Mouse (Mus musculus) yolk sac, embryonic 10.5 days (tissue): ENCODE measurements around the gene Adgre5.

Source experiments
- DNase-seq: peaks from one replicate; pipeline ENCODE4 v3.0.0-alpha.2; 2017; ENCODE audit warnings: low spot score

Gene Adgre5

GRCm38 (mm10) chr8:83684517-83684916 is 56.6 kb downstream of the Adgre5 start:
- DNase-seq = no peak

- peak; percentile 68 for DNase-seq
These were observed 60.0 kb downstream of the Adgre5 start for GRCm38 (mm10) chr8:83681099-83681498.

GRCm38 (mm10) chr8:83680603-83681002 is 60.5 kb downstream of the Adgre5 start:
- no peak for DNase-seq

- no peak for DNase-seq
These were observed 61.3 kb downstream of the Adgre5 start for GRCm38 (mm10) chr8:83679866-83680265.

GRCm38 (mm10) chr8:83674497-83674896 is 66.6 kb downstream of the Adgre5 start:
- DNase-seq = no peak
